Mouse (Mus musculus) embryonic facial prominence, embryonic 12.5 days (tissue): ENCODE data around the gene Vwf. TPM values are rescaled to one million over a fixed set of nuclear protein-coding genes. Genes with fewer than 3 reads are reported as not detected.

Experiments
- ATAC-seq: fragments of 200-750 bp; cut with Nextera tagmentation; 2 replicates; pipeline ENCODE4 v1.8.0; 2017; ENCODE audit not compliant: insufficient number of reproducible peaks, insufficient read depth, low FRiP score, low TSS enrichment
- H3K27ac ChIP-seq: fragments of 300-500 bp; sonication (generic); 2 replicates; pipeline ENCODE4 v1.5.1; 2016; ENCODE audit warnings: mild to moderate bottlenecking
- H3K27me3 ChIP-seq: fragments of 300-500 bp; sonication (generic); 2 replicates; pipeline ENCODE4 v1.6.1; 2016; ENCODE audit warnings: mild to moderate bottlenecking, moderate library complexity
- H3K36me3 ChIP-seq: fragments of 300-500 bp; sonication (generic); 2 replicates; pipeline ENCODE4 v1.6.1; 2016; ENCODE audit warnings: mild to moderate bottlenecking
- H3K4me1 ChIP-seq: fragments of 300-500 bp; sonication (generic); 2 replicates; pipeline ENCODE4 v1.6.1; 2016
- H3K4me2 ChIP-seq: fragments of 300-500 bp; sonication (generic); replicated peaks from 2 replicates; pipeline ENCODE4 v1.6.1; 2016; ENCODE audit warnings: mild to moderate bottlenecking, moderate library complexity
- H3K4me3 ChIP-seq: fragments of 300-500 bp; sonication (generic); 2 replicates; pipeline ENCODE4 v1.5.1; 2016; ENCODE audit warnings: mild to moderate bottlenecking
- H3K9ac ChIP-seq: fragments of 300-500 bp; sonication (generic); 2 replicates; pipeline ENCODE4 v1.6.1; 2016; ENCODE audit warnings: mild to moderate bottlenecking, moderate library complexity
- H3K9me3 ChIP-seq: fragments of 300-500 bp; sonication (generic); 2 replicates; pipeline ENCODE4 v1.6.1; 2016; ENCODE audit warnings: mild to moderate bottlenecking, moderate library complexity
- WGBS: fragments of 180-500 bp; shearing (Covaris S2); methylation state at CpG from one replicate; pipeline ENCODE4 v1.1.7; 2016; 5-methylcytosine and 5-hydroxymethylcytosine counted together
- polyA plus RNA-seq: library from polyadenylated mRNA; unstranded; fragments of >200 nt; fragmentation: Nextera tagmentation; extraction: Ambion mirVana; gene quantifications from 2 replicates; pipeline ENCODE4 v1.2.1, GENCODE M21; 2016

Vwf gene
- polyA plus RNA-seq, 1 experiment from 2014 or later: 7.4 TPM

GRCm38 (mm10) chr6:125590471-125590870 is 43.9 kb downstream of the Vwf start:
- Histone ChIP-seq H3K9ac (no peak overlapping the region), H3K4me2 (no peak overlapping the region), H3K27me3 (no peaks in the 10 kb centered on the region), H3K9me3 (no peaks in the 10 kb centered on the region), H3K4me1 (0 out of 2 replicates have a peak, but pooled peaks cover 2% of the 10 kb centered on the region), H3K27ac (no peak overlapping the region), H3K4me3 (no peak overlapping the region), H3K36me3 (no peaks in the 10 kb centered on the region)
- no peak for ATAC-seq
- WGBS: 48% methylated on average over 8 of the region's 8 CpGs

- Histone ChIP-seq H3K27ac (no peak overlapping the region), H3K9me3 (no peaks in the 10 kb centered on the region), H3K9ac (no peak overlapping the region), H3K4me3 (no peak overlapping the region), H3K36me3 (no peaks in the 10 kb centered on the region), H3K4me1 (peaks cover 4% of the 10 kb centered on the region; the same call in 1 of the 2 replicates), H3K27me3 (no peaks in the 10 kb centered on the region), H3K4me2 (no peak overlapping the region)
- no peak for ATAC-seq
- 52% methylated on average over 8 of the region's 8 CpGs for WGBS
Measured at GRCm38 (mm10) chr6:125591652-125592385, 45.2 kb downstream of the Vwf start.

GRCm38 (mm10) chr6:125592536-125592935 is 46.0 kb downstream of the Vwf start:
- ATAC-seq: no peak
- H3K9ac ChIP-seq: no peak overlapping the region
- no peaks in the 10 kb centered on the region for H3K27me3 ChIP-seq
- no peak overlapping the region for H3K4me2 ChIP-seq
- WGBS: 84% methylated on average over 6 of the region's 6 CpGs
- no peaks in the 10 kb centered on the region for H3K36me3 ChIP-seq
- H3K4me3 ChIP-seq: no peak overlapping the region
- no peaks in the 10 kb centered on the region for H3K9me3 ChIP-seq
- H3K4me1 ChIP-seq: peaks cover 6% of the 10 kb centered on the region; the same call in 1 of the 2 replicates
- H3K27ac ChIP-seq: no peak overlapping the region

- H3K9me3 ChIP-seq: no peaks in the 10 kb centered on the region
- H3K4me1 ChIP-seq: peaks cover 4% of the 10 kb centered on the region; the same call in 1 of the 2 replicates
- H3K27ac ChIP-seq: no peak overlapping the region
- H3K4me2 ChIP-seq: no peak overlapping the region
- WGBS: 82% methylated on average over 4 of the region's 4 CpGs
- no peak overlapping the region for H3K9ac ChIP-seq
- H3K27me3 ChIP-seq: no peaks in the 10 kb centered on the region
- no peaks in the 10 kb centered on the region for H3K36me3 ChIP-seq
- no peak overlapping the region for H3K4me3 ChIP-seq
- no peak for ATAC-seq
Measured at GRCm38 (mm10) chr6:125594311-125594710, 47.7 kb downstream of the Vwf start.

GRCm38 (mm10) chr6:125594825-125595224 is 48.3 kb downstream of the Vwf start:
- Histone ChIP-seq H3K4me1 (peaks cover 4% of the 10 kb centered on the region; the same call in 1 of the 2 replicates), H3K36me3 (no peaks in the 10 kb centered on the region), H3K27ac (no peak overlapping the region), H3K4me3 (no peak overlapping the region), H3K9ac (no peak overlapping the region), H3K4me2 (no peak overlapping the region), H3K9me3 (no peaks in the 10 kb centered on the region), H3K27me3 (no peaks in the 10 kb centered on the region)
- 59% methylated on average over 4 of the region's 4 CpGs for WGBS
- ATAC-seq: no peak

- no peak overlapping the region for H3K27ac ChIP-seq
- ATAC-seq: no peak
- no peaks in the 10 kb centered on the region for H3K9me3 ChIP-seq
Measured at GRCm38 (mm10) chr6:125596701-125597318, 50.2 kb downstream of the Vwf start.

GRCm38 (mm10) chr6:125597716-125598115 is 51.1 kb downstream of the Vwf start:
- no peaks in the 10 kb centered on the region for H3K9me3 ChIP-seq
- H3K4me1 ChIP-seq: peaks cover 15% of the 10 kb centered on the region; the same call in 1 of the 2 replicates
- H3K27me3 ChIP-seq: no peaks in the 10 kb centered on the region
- H3K4me2 ChIP-seq: no peak overlapping the region
- WGBS: 87% methylated on average over 4 of the region's 4 CpGs
- ATAC-seq: no peak
- H3K9ac ChIP-seq: no peak overlapping the region
- H3K36me3 ChIP-seq: no peaks in the 10 kb centered on the region
- no peak overlapping the region for H3K4me3 ChIP-seq
- no peak overlapping the region for H3K27ac ChIP-seq

More at GRCm38 (mm10) chr6:125596701-125597318, 50.2 kb downstream of the Vwf start:
- Histone ChIP-seq H3K27me3 (no peaks in the 10 kb centered on the region), H3K4me1 (peaks cover 5% of the 10 kb centered on the region; the same call in 1 of the 2 replicates), H3K36me3 (no peaks in the 10 kb centered on the region), H3K4me3 (no peak overlapping the region), H3K9ac (no peak overlapping the region), H3K4me2 (no peak overlapping the region)
- 42% methylated on average over 16 of the region's 16 CpGs for WGBS

- Histone ChIP-seq H3K36me3 (no peaks in the 10 kb centered on the region), H3K9me3 (no peaks in the 10 kb centered on the region), H3K27ac (no peak overlapping the region), H3K9ac (0 out of 2 replicates have a peak overlapping the region, but pooled peaks have one; percentile 22), H3K4me3 (no peak overlapping the region), H3K4me2 (no peak overlapping the region), H3K27me3 (no peaks in the 10 kb centered on the region), H3K4me1 (peaks cover 34% of the 10 kb centered on the region; the same call in 1 of the 2 replicates)
- no peak for ATAC-seq
- WGBS: 39% methylated on average over 9 of the region's 9 CpGs
Measured at GRCm38 (mm10) chr6:125600036-125600558, 53.5 kb downstream of the Vwf start.

- H3K4me3 ChIP-seq: no peak overlapping the region
- H3K27ac ChIP-seq: no peak overlapping the region
- no peaks in the 10 kb centered on the region for H3K27me3 ChIP-seq
- H3K4me1 ChIP-seq: peaks cover 34% of the 10 kb centered on the region; the same call in 1 of the 2 replicates
- no peak for ATAC-seq
- 81% methylated on average over 8 of the region's 8 CpGs for WGBS
- no peaks in the 10 kb centered on the region for H3K9me3 ChIP-seq
- H3K9ac ChIP-seq: no peak overlapping the region
- no peaks in the 10 kb centered on the region for H3K36me3 ChIP-seq
- H3K4me2 ChIP-seq: no peak overlapping the region
Measured at GRCm38 (mm10) chr6:125600669-125601068, 54.1 kb downstream of the Vwf start.

- WGBS: 57% methylated on average over 4 of the region's 4 CpGs
- H3K4me1 ChIP-seq: peaks cover 34% of the 10 kb centered on the region; the same call in 1 of the 2 replicates
- no peaks in the 10 kb centered on the region for H3K9me3 ChIP-seq
- H3K4me3 ChIP-seq: no peak overlapping the region
- H3K27me3 ChIP-seq: no peaks in the 10 kb centered on the region
- no peak overlapping the region for H3K4me2 ChIP-seq
- H3K27ac ChIP-seq: 0 out of 2 replicates have a peak overlapping the region, but pooled peaks have one; percentile 4
- no peaks in the 10 kb centered on the region for H3K36me3 ChIP-seq
- no peak overlapping the region for H3K9ac ChIP-seq
- no peak for ATAC-seq
Measured at GRCm38 (mm10) chr6:125601190-125601589, 54.6 kb downstream of the Vwf start.

GRCm38 (mm10) chr6:125601748-125602147 is 55.2 kb downstream of the Vwf start:
- Histone ChIP-seq H3K27ac (peak overlapping the region; percentile 56; the same call in 1 of the 2 replicates), H3K27me3 (no peaks in the 10 kb centered on the region), H3K4me2 (no peak overlapping the region), H3K4me3 (no peak overlapping the region), H3K9ac (no peak overlapping the region), H3K9me3 (no peaks in the 10 kb centered on the region), H3K4me1 (peaks cover 33% of the 10 kb centered on the region; the same call in 1 of the 2 replicates), H3K36me3 (no peaks in the 10 kb centered on the region)
- WGBS: 40% methylated on average over 5 of the region's 5 CpGs
- no peak for ATAC-seq
